Comparison of ENCODE assay signal across 12 mouse cellular contexts in the genomic region with DNA sequence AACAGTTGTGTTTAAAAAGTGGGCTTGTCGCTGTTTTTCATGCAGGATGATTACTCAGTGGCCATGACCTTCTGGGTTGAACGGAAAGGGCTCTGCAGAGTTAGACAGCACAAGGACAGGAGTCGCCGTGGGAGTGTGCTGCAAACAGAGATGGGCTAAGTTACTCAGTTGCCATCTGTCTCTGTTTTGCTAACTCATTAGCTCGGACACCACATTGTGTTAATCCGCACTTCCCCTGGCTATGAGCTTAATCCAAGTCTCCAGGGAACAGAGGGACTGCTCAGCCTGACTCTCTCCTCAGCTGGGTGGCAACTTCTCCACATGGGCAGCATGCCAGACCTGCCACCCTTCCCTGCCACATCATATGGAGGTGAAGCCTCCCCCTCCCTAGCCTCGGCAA.
A peak's percentile ranks its signal among the peaks of the same experiment; 100 is the strongest.
DNase-seq lines count a peak whose midpoint lies in the region; ATAC-seq and TF ChIP-seq lines count a peak whose summit lies in the region.
"Had no signal": no experiment of that assay in that cellular context is flagged by ENCODE, and none has a peak within 500 bp of the region (broad histone marks: within the 10 kb centered on the region; RNA-seq: fewer than 3 reads in every experiment).

No protein-coding gene starts in this region.

- 34% methylated on average over 7 of the region's 7 CpGs for WGBS in hindbrain, embryonic 12.5 days
- whole genome bisulfite sequencing in hindbrain, embryonic 11.5 days, result 41% methylated on average over 7 of the region's 7 CpGs
- 81% methylated on average over 7 of the region's 7 CpGs for WGBS in spleen, adult 2 months
- 31% methylated on average over 7 of the region's 7 CpGs for WGBS in hindbrain, embryonic 16.5 days

- TF ChIP-seq POLR2A in spleen, adult 2 months (IDR thresholded peaks at IDR 0.05; ENCODE audit: low read depth, low read length), result no peak

- DNase-seq in hindbrain, embryonic 11.5 days (ENCODE audit: low spot score), result no peak
- DNase-seq in spleen, adult 2 months (ENCODE audit: low read depth in 1 of 2, low spot score in 2 of 2), result no peak
- DNase-seq in spleen, adult 12 weeks (ENCODE audit: low spot score), result no peak
- DNase-seq in urinary bladder, postnatal 10 days (ENCODE audit: low spot score), result no peak
- no peak for DNase-seq in urinary bladder, adult 18-20 months (ENCODE audit: low spot score in 2 of 2)
- DNase-seq in thymus, postnatal 25 days, result no peak
- DNase-seq: heart, postnatal 14 days; right cerebral cortex, postnatal 4 days had no signal

- no peaks in the 10 kb centered on the region for H3K9me3 ChIP-seq in hindbrain, embryonic 12.5 days (replicated peaks)
- no peaks in the 10 kb centered on the region for H3K9me3 ChIP-seq in hindbrain, embryonic 11.5 days (ENCODE audit: control insufficient read depth, low read length)
- no peaks in the 10 kb centered on the region for H3K9me3 ChIP-seq in hindbrain, embryonic 16.5 days (ENCODE audit: control insufficient read depth, low read length)
- H3K9me3 ChIP-seq: lung, embryonic 15.5 days had no signal

- H3K4me2 ChIP-seq in hindbrain, embryonic 12.5 days (replicated peaks), result no peak overlapping the region
- no peak overlapping the region for H3K4me2 ChIP-seq in hindbrain, embryonic 11.5 days (replicated peaks; ENCODE audit: low read depth, low read length)
- H3K4me2 ChIP-seq in hindbrain, embryonic 16.5 days (ENCODE audit: low read length), result no peak overlapping the region
- H3K4me2 ChIP-seq: lung, embryonic 15.5 days had no signal

- no peak for TF ChIP-seq CTCF in spleen, adult 2 months (IDR thresholded peaks at IDR 0.05; ENCODE audit: extremely low read depth, insufficient read depth, insufficient read length, insufficient replicate concordance)

- peaks cover 28% of the 10 kb centered on the region for H3K4me1 ChIP-seq in hindbrain, embryonic 12.5 days
- 0 out of 2 replicates have a peak, but pooled peaks cover 9% of the 10 kb centered on the region for H3K4me1 ChIP-seq in hindbrain, embryonic 11.5 days (replicated peaks; ENCODE audit: control insufficient read depth, insufficient read depth, low read length)
- H3K4me1 ChIP-seq in spleen, adult 2 months (ENCODE audit: control insufficient read depth, insufficient read depth, insufficient read length), result no peaks in the 10 kb centered on the region
- H3K4me1 ChIP-seq in hindbrain, embryonic 16.5 days (ENCODE audit: control insufficient read depth, insufficient read depth, low read depth, low read length), result no peaks in the 10 kb centered on the region; the same call in 1 of the 2 replicates

- H3K27me3 ChIP-seq in hindbrain, embryonic 12.5 days, result no peaks in the 10 kb centered on the region
- no peaks in the 10 kb centered on the region for H3K27me3 ChIP-seq in hindbrain, embryonic 11.5 days (ENCODE audit: control insufficient read depth, insufficient read depth, low read length)
- no peaks in the 10 kb centered on the region for H3K27me3 ChIP-seq in spleen, adult 2 months (ENCODE audit: control insufficient read depth, insufficient read depth, low read length)
- H3K27me3 ChIP-seq in hindbrain, embryonic 16.5 days (replicated peaks; ENCODE audit: control insufficient read depth, insufficient read depth, low read length), result no peaks in the 10 kb centered on the region
- H3K27me3 ChIP-seq: lung, embryonic 15.5 days had no signal

- no peak overlapping the region for H3K27ac ChIP-seq in hindbrain, embryonic 12.5 days
- no peak overlapping the region for H3K27ac ChIP-seq in hindbrain, embryonic 11.5 days (ENCODE audit: low read depth, low read length)
- 0 out of 2 replicates have a peak overlapping the region, but pooled peaks have one; percentile 7 for H3K27ac ChIP-seq in spleen, adult 2 months (ENCODE audit: insufficient read depth, low read length)
- no peak overlapping the region for H3K27ac ChIP-seq in hindbrain, embryonic 16.5 days (ENCODE audit: low read depth, low read length)
- H3K27ac ChIP-seq: left cerebral cortex, adult 2 months; lung, embryonic 15.5 days had no signal

- ATAC-seq in hindbrain, embryonic 12.5 days (ENCODE audit: low FRiP score), result 0 out of 2 replicates have a peak, but pooled peaks have one; percentile 38
- no peak for ATAC-seq in hindbrain, embryonic 11.5 days (ENCODE audit: low FRiP score)
- ATAC-seq in hindbrain, embryonic 16.5 days, result peak; percentile 76; the same call in 1 of the 2 replicates

- H3K9ac ChIP-seq in hindbrain, embryonic 12.5 days, result no peak overlapping the region
- no peak overlapping the region for H3K9ac ChIP-seq in hindbrain, embryonic 11.5 days (ENCODE audit: low read depth, low read length)
- no peak overlapping the region for H3K9ac ChIP-seq in hindbrain, embryonic 16.5 days (ENCODE audit: low read depth, low read length)
- H3K9ac ChIP-seq: lung, embryonic 15.5 days had no signal

- no peaks in the 10 kb centered on the region for H3K36me3 ChIP-seq in hindbrain, embryonic 12.5 days
- H3K36me3 ChIP-seq in hindbrain, embryonic 11.5 days (ENCODE audit: control insufficient read depth, insufficient read depth, low read length), result no peaks in the 10 kb centered on the region
- H3K36me3 ChIP-seq in spleen, adult 2 months (ENCODE audit: control insufficient read depth, insufficient read depth, low read length), result no peaks in the 10 kb centered on the region
- no peaks in the 10 kb centered on the region for H3K36me3 ChIP-seq in hindbrain, embryonic 16.5 days (ENCODE audit: control insufficient read depth, insufficient read depth, low read length)
- H3K36me3 ChIP-seq: lung, embryonic 15.5 days had no signal

- H3K4me3 ChIP-seq in hindbrain, embryonic 12.5 days, result no peak overlapping the region
- no peak overlapping the region for H3K4me3 ChIP-seq in hindbrain, embryonic 11.5 days (ENCODE audit: low read depth, low read length)
- H3K4me3 ChIP-seq in spleen, adult 2 months (ENCODE audit: extremely low read depth, insufficient read depth, insufficient read length), result no peak overlapping the region
- H3K4me3 ChIP-seq in hindbrain, embryonic 16.5 days (ENCODE audit: low read length), result no peak overlapping the region
- H3K4me3 ChIP-seq: left cerebral cortex, adult 2 months; lung, embryonic 15.5 days had no signal
